Mouse (Mus musculus) C2C12 (cell line): ENCODE measurements around the gene Rasgef1b.

Experiments
- CEBPB ChIP-seq: IDR thresholded peaks from one replicate; pipeline ENCODE4 v1.6.1; 2011; ENCODE audit warnings: low read depth, mild to moderate bottlenecking, control low read depth, moderate library complexity
- CTCF ChIP-seq: IDR thresholded peaks from one replicate; pipeline ENCODE4 v1.5.1; 2011; ENCODE audit not compliant: control insufficient read depth, insufficient read depth, insufficient read length
- FOSL1 ChIP-seq: IDR thresholded peaks from one replicate; pipeline ENCODE4 v1.8.0; 2011; ENCODE audit warnings: mild to moderate bottlenecking, low read length; ENCODE audit not compliant: poor library complexity, insufficient read depth, severe bottlenecking
- MAX ChIP-seq: IDR thresholded peaks from one replicate; pipeline ENCODE4 v1.6.1; 2011; ENCODE audit warnings: mild to moderate bottlenecking, control low read depth
- USF1 ChIP-seq: IDR thresholded peaks from one replicate; pipeline ENCODE4 v1.6.1; 2011; ENCODE audit warnings: low read depth, mild to moderate bottlenecking, control low read depth, moderate library complexity

GRCm38 (mm10) chr5:99582055-99582454 is 146.8 kb downstream of the Rasgef1b start:
- TF ChIP-seq CTCF (no peak), MAX (no peak), CEBPB (no peak), USF1 (no peak), FOSL1 (no peak)
